In genomic region chr11:51681324-51681975, GRCm38 (mm10) we compare ENCODE assay signal across 8 mouse cellular contexts. TPM values are rescaled to one million over a fixed set of nuclear protein-coding genes. Genes with fewer than 3 reads are reported as not detected.
DNase-seq lines count a peak whose midpoint lies in the region; ATAC-seq lines count a peak whose summit lies in the region.

No protein-coding gene starts in this region.

- H3K4me2 ChIP-seq in hindbrain, embryonic 11.5 days (replicated peaks; ENCODE audit: low read depth, low read length) = no peak overlapping the region
- H3K4me2 ChIP-seq in hindbrain, embryonic 12.5 days (replicated peaks) = no peak overlapping the region
- H3K4me2 ChIP-seq in intestine, embryonic 16.5 days (ENCODE audit: low read depth, low read length) = 0 out of 2 replicates have a peak overlapping the region, but pooled peaks have one; percentile 20
- no peak overlapping the region for H3K4me2 ChIP-seq in midbrain, embryonic 14.5 days (ENCODE audit: low read length)

- no peaks in the 10 kb centered on the region for H3K9me3 ChIP-seq in hindbrain, embryonic 11.5 days (ENCODE audit: control insufficient read depth, low read length)
- no peaks in the 10 kb centered on the region for H3K9me3 ChIP-seq in hindbrain, embryonic 12.5 days (replicated peaks)
- H3K9me3 ChIP-seq in intestine, embryonic 16.5 days (ENCODE audit: control insufficient read depth, low read length) = no peaks in the 10 kb centered on the region
- no peaks in the 10 kb centered on the region for H3K9me3 ChIP-seq in midbrain, embryonic 14.5 days (ENCODE audit: control insufficient read depth, low read length)

- H3K4me1 ChIP-seq in hindbrain, embryonic 11.5 days (replicated peaks; ENCODE audit: control insufficient read depth, insufficient read depth, low read length) = no peaks in the 10 kb centered on the region
- H3K4me1 ChIP-seq in hindbrain, embryonic 12.5 days = no peaks in the 10 kb centered on the region
- H3K4me1 ChIP-seq in intestine, embryonic 16.5 days (ENCODE audit: control insufficient read depth, insufficient read depth, low read length) = peaks cover 3% of the 10 kb centered on the region; the same call in 1 of the 2 replicates
- no peaks in the 10 kb centered on the region for H3K4me1 ChIP-seq in midbrain, embryonic 14.5 days (ENCODE audit: control insufficient read depth, insufficient read depth, low read length)

- no peaks in the 10 kb centered on the region for H3K27me3 ChIP-seq in hindbrain, embryonic 11.5 days (ENCODE audit: control insufficient read depth, insufficient read depth, low read length)
- H3K27me3 ChIP-seq in hindbrain, embryonic 12.5 days = no peaks in the 10 kb centered on the region; the same call in 1 of the 2 replicates
- no peaks in the 10 kb centered on the region for H3K27me3 ChIP-seq in intestine, embryonic 16.5 days (replicated peaks; ENCODE audit: control insufficient read depth, insufficient read depth, low read length)
- no peaks in the 10 kb centered on the region for H3K27me3 ChIP-seq in midbrain, embryonic 14.5 days (ENCODE audit: control insufficient read depth, insufficient read depth, low read length)

- no peak overlapping the region for H3K4me3 ChIP-seq in hindbrain, embryonic 11.5 days (ENCODE audit: low read depth, low read length)
- H3K4me3 ChIP-seq in hindbrain, embryonic 12.5 days = no peak overlapping the region
- 0 out of 2 replicates have a peak overlapping the region, but pooled peaks have one; percentile 5 for H3K4me3 ChIP-seq in intestine, embryonic 16.5 days (ENCODE audit: low read length)
- H3K4me3 ChIP-seq in midbrain, embryonic 14.5 days (replicated peaks; ENCODE audit: low read depth, low read length) = no peak overlapping the region

- WGBS in hindbrain, embryonic 11.5 days = 33% methylated on average over 13 of the region's 13 CpGs
- WGBS in hindbrain, embryonic 12.5 days = 33% methylated on average over 13 of the region's 13 CpGs
- 38% methylated on average over 13 of the region's 13 CpGs for WGBS in intestine, embryonic 16.5 days
- WGBS in midbrain, embryonic 14.5 days = 36% methylated on average over 13 of the region's 13 CpGs

- intact Hi-C loops in gastrocnemius, postnatal 14 days (cut with DNase I; ENCODE audit: low total_unique reads) = no loop called here
- intact Hi-C loops in left cerebral cortex, postnatal 25 days (cut with DNase I) = loop anchor here (1.0 to 10.0 kb wide), 2 partner anchors 64 to 397 kb away; partner anchors contain the start of gene Col23a1

- H3K36me3 ChIP-seq in hindbrain, embryonic 11.5 days (ENCODE audit: control insufficient read depth, insufficient read depth, low read length) = no peaks in the 10 kb centered on the region
- peaks cover 14% of the 10 kb centered on the region for H3K36me3 ChIP-seq in hindbrain, embryonic 12.5 days
- H3K36me3 ChIP-seq in intestine, embryonic 16.5 days (ENCODE audit: control insufficient read depth, insufficient read depth, low read length) = peaks cover 3% of the 10 kb centered on the region; the same call in 1 of the 2 replicates
- H3K36me3 ChIP-seq in midbrain, embryonic 14.5 days (ENCODE audit: control insufficient read depth, insufficient read depth, low read length) = 0 out of 2 replicates have a peak, but pooled peaks cover 8% of the 10 kb centered on the region

- H3K27ac ChIP-seq in hindbrain, embryonic 11.5 days (ENCODE audit: low read depth, low read length) = no peak overlapping the region
- H3K27ac ChIP-seq in hindbrain, embryonic 12.5 days = no peak overlapping the region
- no peak overlapping the region for H3K27ac ChIP-seq in intestine, embryonic 16.5 days (ENCODE audit: low read length)
- no peak overlapping the region for H3K27ac ChIP-seq in midbrain, embryonic 14.5 days (replicated peaks; ENCODE audit: low read depth, low read length)

- DNase-seq in hindbrain, embryonic 11.5 days (ENCODE audit: low spot score) = peak; percentile 89
- DNase-seq in cerebellum, postnatal 25 days = peak; percentile 84 to 92
- DNase-seq in gastrocnemius, postnatal 14 days = peak; percentile 87
- DNase-seq in left cerebral cortex, postnatal 25 days (ENCODE audit: low spot score in 2 of 2) = peak; percentile 82 to 88
- DNase-seq in midbrain, embryonic 14.5 days = peak; percentile 88
- DNase-seq in spleen, postnatal 14 days (ENCODE audit: low spot score in 2 of 2) = peak; percentile 73 to 85

- no peak for ATAC-seq in hindbrain, embryonic 11.5 days (ENCODE audit: low FRiP score)
- ATAC-seq in hindbrain, embryonic 12.5 days (ENCODE audit: low FRiP score) = no peak
- peak; percentile 62 for ATAC-seq in intestine, embryonic 16.5 days
- no peak for ATAC-seq in midbrain, embryonic 14.5 days (ENCODE audit: low FRiP score, low TSS enrichment)

- no peak overlapping the region for H3K9ac ChIP-seq in hindbrain, embryonic 11.5 days (ENCODE audit: low read depth, low read length)
- no peak overlapping the region for H3K9ac ChIP-seq in hindbrain, embryonic 12.5 days
- peak overlapping the region; percentile 45; the same call in 1 of the 2 replicates for H3K9ac ChIP-seq in intestine, embryonic 16.5 days (ENCODE audit: low read depth, low read length)
- H3K9ac ChIP-seq in midbrain, embryonic 14.5 days (replicated peaks; ENCODE audit: low read length) = no peak overlapping the region

RNA-seq across cellular contexts. Expression of gene 0610009B22Rik, which starts 7.2 kb away (rescaled TPM):
- polyA plus RNA-seq in hindbrain, embryonic 11.5 days (2014; fragmentation: Nextera tagmentation; extraction: Ambion mirVana) = 108 and 110 TPM in 2 replicates
- polyA plus RNA-seq in hindbrain, embryonic 12.5 days (2016; fragmentation: Nextera tagmentation; extraction: Ambion mirVana) = 105 and 109 TPM in 2 replicates
- 10 to 100 TPM; 28.9 to 29.6 TPM for total RNA-seq in gastrocnemius, postnatal 14 days (2021)
- 97.2 and 103 TPM in 2 replicates for polyA plus RNA-seq in intestine, embryonic 16.5 days (2015; fragmentation: Nextera tagmentation; extraction: Ambion mirVana)
- total RNA-seq in left cerebral cortex, postnatal 25 days (2021) = 10 to 100 TPM; 34.3 to 35.3 TPM
- 110 and 116 TPM in 2 replicates for polyA plus RNA-seq in midbrain, embryonic 14.5 days (2014; fragmentation: Nextera tagmentation; extraction: Ambion mirVana)

RNA-seq across cellular contexts. Expression of gene D930048N14Rik, which starts 30.7 kb away (rescaled TPM):
- 0.73 and 1.2 TPM in 2 replicates for polyA plus RNA-seq in hindbrain, embryonic 11.5 days (2014; fragmentation: Nextera tagmentation; extraction: Ambion mirVana)
- polyA plus RNA-seq in hindbrain, embryonic 12.5 days (2016; fragmentation: Nextera tagmentation; extraction: Ambion mirVana) = 0.87 and 0.98 TPM in 2 replicates
- total RNA-seq in gastrocnemius, postnatal 14 days (2021) = under 1 TPM; 0.33 to 0.60 TPM
- polyA plus RNA-seq in intestine, embryonic 16.5 days (2015; fragmentation: Nextera tagmentation; extraction: Ambion mirVana) = 3.4 and 3.7 TPM in 2 replicates
- total RNA-seq in left cerebral cortex, postnatal 25 days (2021) = 1 to 10 TPM; 1.1 to 1.7 TPM
- 0.85 and 1.00 TPM in 2 replicates for polyA plus RNA-seq in midbrain, embryonic 14.5 days (2014; fragmentation: Nextera tagmentation; extraction: Ambion mirVana)

RNA-seq across cellular contexts. Expression of gene N4bp3, which starts 30.8 kb away (rescaled TPM):
- polyA plus RNA-seq in hindbrain, embryonic 11.5 days (2014; fragmentation: Nextera tagmentation; extraction: Ambion mirVana) = 6.6 and 6.9 TPM in 2 replicates
- 12.4 and 14.9 TPM in 2 replicates for polyA plus RNA-seq in hindbrain, embryonic 12.5 days (2016; fragmentation: Nextera tagmentation; extraction: Ambion mirVana)
- total RNA-seq in gastrocnemius, postnatal 14 days (2021) = 10 to 100 TPM in 1 of 2 experiments, 1 to 10 TPM in 1; 8.7 to 12.2 TPM
- polyA plus RNA-seq in intestine, embryonic 16.5 days (2015; fragmentation: Nextera tagmentation; extraction: Ambion mirVana) = 16.1 and 17.0 TPM in 2 replicates
- total RNA-seq in left cerebral cortex, postnatal 25 days (2021) = 10 to 100 TPM in 1 of 2 experiments, 1 to 10 TPM in 1; 10.0 to 10.8 TPM
- polyA plus RNA-seq in midbrain, embryonic 14.5 days (2014; fragmentation: Nextera tagmentation; extraction: Ambion mirVana) = 11.6 and 15.2 TPM in 2 replicates

RNA-seq across cellular contexts. Expression of gene Rmnd5b, which starts 45.8 kb away (rescaled TPM):
- polyA plus RNA-seq in hindbrain, embryonic 11.5 days (2014; fragmentation: Nextera tagmentation; extraction: Ambion mirVana) = 42.5 and 43.7 TPM in 2 replicates
- 50.9 and 53.9 TPM in 2 replicates for polyA plus RNA-seq in hindbrain, embryonic 12.5 days (2016; fragmentation: Nextera tagmentation; extraction: Ambion mirVana)
- total RNA-seq in gastrocnemius, postnatal 14 days (2021) = 10 to 100 TPM; 11.8 to 13.3 TPM
- 42.0 and 44.4 TPM in 2 replicates for polyA plus RNA-seq in intestine, embryonic 16.5 days (2015; fragmentation: Nextera tagmentation; extraction: Ambion mirVana)
- 10 to 100 TPM; 55.0 to 60.7 TPM for total RNA-seq in left cerebral cortex, postnatal 25 days (2021)
- 79.2 and 87.7 TPM in 2 replicates for polyA plus RNA-seq in midbrain, embryonic 14.5 days (2014; fragmentation: Nextera tagmentation; extraction: Ambion mirVana)
